Mouse (Mus musculus) lung, adult 2 months (tissue): ENCODE data around the gene Abhd2.

Experiments
- CTCF ChIP-seq: fragments of 200-500 bp; IDR thresholded peaks from 2 replicates; pipeline ENCODE4 v1.5.1; 2011; ENCODE audit warnings: mild to moderate bottlenecking, low read length, control low read depth; ENCODE audit not compliant: insufficient read depth
- POLR2A ChIP-seq: fragments of 200-500 bp; IDR thresholded peaks from 2 replicates; pipeline ENCODE4 v1.6.1; 2011; ENCODE audit warnings: low read depth, mild to moderate bottlenecking, control low read depth, low read length, borderline replicate concordance; ENCODE audit errors: extremely low read depth

DNA sequence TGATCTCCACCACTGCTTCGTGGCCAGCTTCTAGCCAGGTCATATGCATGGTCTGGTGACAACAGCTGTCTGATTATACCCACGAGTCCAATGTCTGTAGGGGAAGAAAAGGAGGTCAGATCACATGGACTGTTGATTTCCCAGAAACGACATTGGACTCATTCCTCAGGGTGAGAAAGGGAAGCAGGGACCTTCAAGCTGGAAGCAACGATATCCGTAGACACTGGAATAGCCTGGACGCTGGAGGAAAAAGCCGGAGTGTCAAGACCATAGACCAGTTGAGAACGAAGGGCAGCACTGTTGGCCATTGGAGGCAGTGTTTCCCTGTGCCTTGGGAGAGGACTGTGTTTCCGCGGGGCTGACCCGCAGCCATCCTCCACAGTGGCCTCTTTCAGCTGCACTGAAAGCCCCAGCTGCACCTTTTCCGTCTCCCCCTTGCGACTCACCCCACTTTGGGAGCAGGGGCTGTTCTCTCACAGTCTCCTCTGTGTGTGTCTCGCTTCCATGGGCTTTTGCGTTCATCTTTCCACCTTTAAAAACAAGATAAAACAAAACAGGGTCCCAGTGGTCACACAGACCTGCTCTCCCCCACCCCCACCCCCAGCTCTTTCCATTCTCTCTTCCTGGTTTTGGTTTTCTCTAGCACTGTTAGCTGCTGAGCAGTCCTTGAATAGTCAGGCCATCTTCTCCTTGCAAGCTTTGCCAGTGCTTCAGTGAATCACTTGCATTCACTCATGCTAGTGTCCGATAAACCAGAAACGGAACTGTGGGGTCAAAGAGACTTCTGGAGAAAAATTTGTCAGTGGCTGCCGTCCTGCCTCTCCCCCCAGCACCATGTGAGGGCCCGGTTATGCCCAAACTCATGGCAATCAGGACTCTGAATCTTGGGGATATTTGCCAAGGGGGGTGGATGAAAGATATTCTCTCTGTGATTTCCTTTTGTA, 36.5 kb downstream of the Abhd2 start:
- TF ChIP-seq CTCF (peak; percentile 36; the same call in 1 of the 2 replicates), POLR2A (no peak)
